Mouse (Mus musculus) kidney, embryonic 14.5 days (tissue): ENCODE measurements around the gene Smim17. TPM values are rescaled to one million over a fixed set of nuclear protein-coding genes. Genes with fewer than 3 reads are reported as not detected.
"Not testable (repeated sequence)": the region's sequence is repeated elsewhere in the genome, so short reads cannot be mapped to it uniquely, and the experiment has no call there.

Experiments
- ATAC-seq: fragments of 200-750 bp; cut with Nextera tagmentation; 2 replicates; pipeline ENCODE4 v1.8.0; 2017; ENCODE audit warnings: moderate number of reproducible peaks, mild to moderate bottlenecking, moderate TSS enrichment, moderate library complexity; ENCODE audit not compliant: low FRiP score, low TSS enrichment
- H3K27ac ChIP-seq: fragments of 300-500 bp; sonication (generic); 2 replicates; pipeline ENCODE4 v1.5.1; 2014; ENCODE audit warnings: low read depth, mild to moderate bottlenecking, low read length, moderate library complexity, mixed read lengths
- H3K27me3 ChIP-seq: fragments of 300-500 bp; sonication (generic); 2 replicates; pipeline ENCODE4 v1.6.1; 2014; ENCODE audit warnings: mild to moderate bottlenecking, low read length; ENCODE audit not compliant: control insufficient read depth, insufficient read depth
- H3K36me3 ChIP-seq: fragments of 300-500 bp; sonication (generic); 2 replicates; pipeline ENCODE4 v1.6.1; 2014; ENCODE audit warnings: low read length, mixed read lengths; ENCODE audit not compliant: control insufficient read depth, insufficient read depth
- H3K4me1 ChIP-seq: fragments of 300-500 bp; sonication (generic); 2 replicates; pipeline ENCODE4 v1.6.1; 2014; ENCODE audit warnings: low read length, mixed read lengths; ENCODE audit not compliant: control insufficient read depth, insufficient read depth
- H3K4me2 ChIP-seq: fragments of 300-500 bp; sonication (generic); replicated peaks from 2 replicates; pipeline ENCODE4 v1.6.1; 2014; ENCODE audit warnings: low read depth, mild to moderate bottlenecking, low read length
- H3K4me3 ChIP-seq: fragments of 300-500 bp; sonication (generic); 2 replicates; pipeline ENCODE4 v1.5.1; 2014; ENCODE audit warnings: mild to moderate bottlenecking, low read length
- H3K9ac ChIP-seq: fragments of 300-500 bp; sonication (generic); 2 replicates; pipeline ENCODE4 v1.6.1; 2014; ENCODE audit warnings: low read depth, mild to moderate bottlenecking, low read length, moderate library complexity
- H3K9me3 ChIP-seq: fragments of 300-500 bp; sonication (generic); 2 replicates; pipeline ENCODE4 v1.6.1; 2016; ENCODE audit warnings: low read length; ENCODE audit not compliant: control insufficient read depth
- WGBS: fragments of 180-500 bp; shearing (Covaris S2); extraction: QIAGEN DNeasy Blood & Tissue Kit; methylation state at CpG from one replicate; pipeline ENCODE4 v1.1.7; 2014; 5-methylcytosine and 5-hydroxymethylcytosine counted together
- polyA plus RNA-seq: library from polyadenylated mRNA; unstranded; fragments of >200 nt; fragmentation: Nextera tagmentation; extraction: Ambion mirVana; gene quantifications from 2 replicates; pipeline ENCODE4 v1.2.1, GENCODE M21; 2014

Gene Smim17
- polyA plus RNA-seq, 1 experiment from 2014 or later: not detected

DNA sequence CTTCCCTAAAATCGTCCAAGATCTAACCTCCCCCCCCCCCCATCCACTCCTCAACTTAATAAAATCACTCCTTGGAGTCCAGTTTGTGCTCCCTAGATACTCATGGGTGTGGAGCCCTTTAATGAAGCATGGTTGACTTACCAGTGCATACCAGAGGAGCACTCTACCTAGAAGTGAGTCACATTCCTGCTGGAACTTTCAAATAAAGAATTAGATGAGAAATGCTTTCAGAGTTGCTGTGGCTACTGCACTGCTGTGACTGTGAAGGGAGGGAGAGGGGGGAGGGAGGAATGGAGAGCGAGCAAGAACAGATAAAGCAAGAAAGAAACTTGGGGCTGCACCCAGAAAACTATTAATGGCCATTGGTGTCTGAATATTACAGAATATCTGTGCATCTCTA is 42.7 kb downstream of the Smim17 start:
- no peaks in the 10 kb centered on the region for H3K27me3 ChIP-seq
- H3K4me1 ChIP-seq: no peaks in the 10 kb centered on the region
- no peaks in the 10 kb centered on the region for H3K9me3 ChIP-seq
- no peak overlapping the region for H3K27ac ChIP-seq
- H3K36me3 ChIP-seq: no peaks in the 10 kb centered on the region
- no peak overlapping the region for H3K4me3 ChIP-seq
- 57% methylated on average over 2 of the region's 2 CpGs for WGBS
- no peak for ATAC-seq
- no peak overlapping the region for H3K4me2 ChIP-seq
- H3K9ac ChIP-seq: no peak overlapping the region

GRCm38 (mm10) chr7:6447771-6448170 is 49.3 kb downstream of the Smim17 start:
- 82% methylated on average over 5 of the region's 5 CpGs for WGBS
- no peak for ATAC-seq

GRCm38 (mm10) chr7:6455868-6456267 is 57.4 kb downstream of the Smim17 start, which contains the start of gene Olfr1336:
Gene Olfr1336, plus strand, starts transcription at chr7:6456168.
- no peak within 1 kb of the TSS for H3K9ac ChIP-seq
- no peak for ATAC-seq

More at GRCm38 (mm10) chr7:6447771-6448170, 49.3 kb downstream of the Smim17 start:
- Histone ChIP-seq H3K4me2 (no peak overlapping the region), H3K4me3 (no peak overlapping the region), H3K27me3 (no peaks in the 10 kb centered on the region), H3K36me3 (no peaks in the 10 kb centered on the region), H3K9ac (no peak overlapping the region), H3K27ac (no peak overlapping the region), H3K4me1 (no peaks in the 10 kb centered on the region), H3K9me3 (peaks cover 5% of the 10 kb centered on the region; the same call in 1 of the 2 replicates)

DNA sequence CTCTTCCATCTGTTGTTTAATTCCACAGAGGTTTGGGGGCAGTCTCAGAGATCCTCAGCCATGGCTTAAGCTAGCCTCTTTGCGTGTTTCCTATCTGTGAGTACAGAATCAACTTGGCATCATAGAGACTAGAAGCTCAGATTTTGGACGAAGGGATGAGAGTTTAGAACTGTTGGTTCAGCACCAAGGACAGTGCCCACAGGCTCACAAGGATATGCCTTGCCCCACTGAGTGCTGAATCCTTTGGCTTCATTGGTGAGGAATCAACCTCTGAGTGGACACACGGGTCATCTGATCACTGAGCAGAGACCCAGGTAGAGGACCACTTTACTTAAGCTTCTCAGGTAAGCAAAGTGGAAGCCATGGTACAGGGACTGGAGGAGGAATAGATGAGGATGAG is 57.9 kb downstream of the Smim17 start:
- Histone ChIP-seq H3K27ac (no peak overlapping the region), H3K27me3 (no peaks in the 10 kb centered on the region), H3K9ac (no peak overlapping the region), H3K4me1 (no peaks in the 10 kb centered on the region), H3K4me2 (no peak overlapping the region), H3K36me3 (no peaks in the 10 kb centered on the region), H3K4me3 (no peak overlapping the region), H3K9me3 (peaks cover 4% of the 10 kb centered on the region; the same call in 1 of the 2 replicates)
- 40% methylated on average over 3 of the region's 3 CpGs for WGBS
- ATAC-seq: no peak

More at GRCm38 (mm10) chr7:6455868-6456267, 57.4 kb downstream of the Smim17 start, which contains the start of gene Olfr1336:
- H3K27me3 ChIP-seq: no peaks in the 10 kb centered on the region
- no peaks in the 10 kb centered on the region for H3K36me3 ChIP-seq
- no peak within 1 kb of the TSS for H3K4me3 ChIP-seq
- no peak within 1 kb of the TSS for H3K27ac ChIP-seq
- no peaks in the 10 kb centered on the region for H3K4me1 ChIP-seq
- no peak within 1 kb of the TSS for H3K4me2 ChIP-seq
- peaks cover 8% of the 10 kb centered on the region; the same call in 1 of the 2 replicates for H3K9me3 ChIP-seq

DNA sequence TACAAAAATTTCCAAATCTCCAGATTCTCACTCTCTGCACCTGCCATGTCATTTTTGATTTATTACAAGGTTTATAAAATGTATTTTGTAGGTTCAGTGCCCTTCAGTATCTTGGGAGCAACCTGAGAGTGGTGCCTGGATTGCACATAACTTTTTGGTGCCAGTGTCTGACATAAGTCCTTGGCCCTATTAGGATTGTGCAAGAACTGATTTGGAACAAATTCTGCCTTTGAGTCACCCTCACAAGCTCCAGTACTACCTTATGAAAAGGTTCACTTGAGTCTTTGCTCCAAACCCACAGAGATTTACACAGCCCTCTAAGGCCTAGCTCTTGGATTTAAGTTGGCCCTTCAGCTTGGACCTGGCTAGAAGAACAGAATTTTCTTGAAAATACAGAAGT is 68.4 kb downstream of the Smim17 start, which contains the start of gene Olfr1346:
TSS of gene Olfr1346 (plus strand) at position 151 of the 400 bp plus-strand sequence.
- no peak within 1 kb of the TSS for H3K9ac ChIP-seq
- ATAC-seq: no peak

GRCm38 (mm10) chr7:6477633-6478032 is 79.1 kb downstream of the Smim17 start:
- not testable (repeated sequence) for H3K9me3 ChIP-seq, H3K4me1 ChIP-seq, H3K27me3 ChIP-seq, H3K36me3 ChIP-seq, H3K27ac ChIP-seq, ATAC-seq, H3K9ac ChIP-seq, H3K4me2 ChIP-seq, H3K4me3 ChIP-seq
- 92% methylated on average over 2 of the region's 2 CpGs for WGBS

More for the DNA sequence above, 68.4 kb downstream of the Smim17 start, which contains the start of gene Olfr1346:
- Histone ChIP-seq H3K27me3 (no peaks in the 10 kb centered on the region), H3K9me3 (no peaks in the 10 kb centered on the region), H3K27ac (no peak within 1 kb of the TSS), H3K4me2 (no peak within 1 kb of the TSS), H3K36me3 (no peaks in the 10 kb centered on the region), H3K4me3 (no peak within 1 kb of the TSS), H3K4me1 (no peaks in the 10 kb centered on the region)

Other genes with a start within 250 kb of the Smim17 start
- 15.3 and 20.9 TPM in 2 replicates for gene Zfp787, start 242.7 kb upstream of the Smim17 start, polyA plus RNA-seq
- gene Zfp444, start 226.5 kb upstream of the Smim17 start, polyA plus RNA-seq: 59.7 and 70.8 TPM in 2 replicates
- gene Galp, start 201.6 kb upstream of the Smim17 start, polyA plus RNA-seq: not detected in 2 replicates
- not detected in 2 replicates for gene Zscan5b, start 176.4 kb upstream of the Smim17 start, polyA plus RNA-seq
- gene Epp13, start 146.0 kb upstream of the Smim17 start, polyA plus RNA-seq: not detected in 2 replicates
- gene Zfp667, start 112.1 kb upstream of the Smim17 start, polyA plus RNA-seq: 4.4 and 4.8 TPM in 2 replicates
- gene Zfp583, start 67.4 kb upstream of the Smim17 start, polyA plus RNA-seq: 4.1 and 5.5 TPM in 2 replicates
- gene Gm3854, start 55.0 kb upstream of the Smim17 start, polyA plus RNA-seq: 2.6 TPM in 2 replicates
- 2.1 TPM in 2 replicates for gene Zfp78, start 35.4 kb upstream of the Smim17 start, polyA plus RNA-seq
- gene Zfp28, start 15.4 kb upstream of the Smim17 start, polyA plus RNA-seq: 7.5 and 8.7 TPM in 2 replicates
- not detected in 2 replicates for gene Gm20715, start 11.6 kb downstream of the Smim17 start, polyA plus RNA-seq
- not detected in 2 replicates for gene Olfr1344, start 40.0 kb downstream of the Smim17 start, polyA plus RNA-seq
- not detected in 2 replicates for gene Olfr1336, start 57.5 kb downstream of the Smim17 start, polyA plus RNA-seq
- gene Olfr1346, start 68.4 kb downstream of the Smim17 start, polyA plus RNA-seq: not detected in 2 replicates
- gene Olfr5, start 88.2 kb downstream of the Smim17 start, polyA plus RNA-seq: not detected in 2 replicates
- gene Olfr1347, start 101.0 kb downstream of the Smim17 start, polyA plus RNA-seq: not detected in 2 replicates
- gene Olfr1348, start 110.0 kb downstream of the Smim17 start, polyA plus RNA-seq: not detected in 2 replicates
- gene Olfr1349, start 124.2 kb downstream of the Smim17 start, polyA plus RNA-seq: not detected in 2 replicates
- gene Olfr1350, start 166.1 kb downstream of the Smim17 start, polyA plus RNA-seq: not detected in 2 replicates